Mouse (Mus musculus) spleen, adult 18-20 months (tissue): ENCODE measurements around the gene Kcnh7.
"Not testable (repeated sequence)": the region's sequence is repeated elsewhere in the genome, so short reads cannot be mapped to it uniquely, and the experiment has no call there.

Source experiments
- DNase-seq, 2 experiments: peaks; one replicate each; pipeline ENCODE4 v3.0.0; 2022; ENCODE audit warnings: mixed read lengths in 2 of 2

Gene Kcnh7

GRCm38 (mm10) chr2:62715260-62715659 is 468.8 kb downstream of the Kcnh7 start:
- DNase-seq, result no peak

GRCm38 (mm10) chr2:62714362-62714761 is 469.7 kb downstream of the Kcnh7 start:
- DNase-seq, result not testable (repeated sequence)

- DNase-seq, result no peak
These were observed 474.5 kb downstream of the Kcnh7 start for GRCm38 (mm10) chr2:62709633-62710032.

GRCm38 (mm10) chr2:62706313-62706712 is 477.8 kb downstream of the Kcnh7 start:
- DNase-seq, result no peak

- DNase-seq, result no peak
These were observed 498.2 kb downstream of the Kcnh7 start for GRCm38 (mm10) chr2:62685934-62686333.

- DNase-seq, result no peak
These were observed 499.0 kb downstream of the Kcnh7 start for GRCm38 (mm10) chr2:62684989-62685595.

GRCm38 (mm10) chr2:62681667-62682066 is 502.4 kb downstream of the Kcnh7 start:
- DNase-seq, result no peak

GRCm38 (mm10) chr2:62672788-62673187 is 511.3 kb downstream of the Kcnh7 start:
- DNase-seq, result no peak

GRCm38 (mm10) chr2:62670767-62671166 is 513.3 kb downstream of the Kcnh7 start:
- DNase-seq, result no peak

GRCm38 (mm10) chr2:62670301-62670700 is 513.8 kb downstream of the Kcnh7 start:
- no peak for DNase-seq

GRCm38 (mm10) chr2:62669848-62670247 is 514.2 kb downstream of the Kcnh7 start:
- DNase-seq, result no peak

GRCm38 (mm10) chr2:62665536-62665935 is 518.6 kb downstream of the Kcnh7 start:
- no peak for DNase-seq

GRCm38 (mm10) chr2:62664839-62665238 is 519.2 kb downstream of the Kcnh7 start:
- no peak for DNase-seq

- peak; percentile 54 to 70 for DNase-seq
These were observed 519.9 kb downstream of the Kcnh7 start, which contains the start of gene Gca for GRCm38 (mm10) chr2:62664135-62664670. Gca (plus strand) TSS chr2:62664285.

GRCm38 (mm10) chr2:62662560-62662959 is 521.5 kb downstream of the Kcnh7 start:
- no peak for DNase-seq

GRCm38 (mm10) chr2:62660565-62660964 is 523.5 kb downstream of the Kcnh7 start:
- no peak for DNase-seq

GRCm38 (mm10) chr2:62656072-62656471 is 528.0 kb downstream of the Kcnh7 start:
- no peak for DNase-seq

- DNase-seq, result peak in 1 of 2 experiments; percentile 63
These were observed 529.4 kb downstream of the Kcnh7 start for GRCm38 (mm10) chr2:62654519-62655338.

GRCm38 (mm10) chr2:62652466-62652865 is 531.6 kb downstream of the Kcnh7 start:
- no peak for DNase-seq

GRCm38 (mm10) chr2:62651890-62652289 is 532.2 kb downstream of the Kcnh7 start:
- DNase-seq, result no peak

- no peak for DNase-seq
These were observed 537.3 kb downstream of the Kcnh7 start for GRCm38 (mm10) chr2:62646671-62647289.

- peak; percentile 58 to 76 for DNase-seq
These were observed 538.0 kb downstream of the Kcnh7 start, which contains the start of gene Ifih1 for GRCm38 (mm10) chr2:62646014-62646645. Ifih1 (minus strand) TSS chr2:62646255.

GRCm38 (mm10) chr2:62645475-62645874 is 538.6 kb downstream of the Kcnh7 start:
- peak; percentile 7 to 30 for DNase-seq
